Mouse (Mus musculus) right cerebral cortex, postnatal 25 days (tissue): ENCODE results near the gene Arid5a.

ENCODE experiments used
- DNase-seq: peaks from one replicate; pipeline ENCODE4 v3.0.0; 2022

Arid5a gene

DNA sequence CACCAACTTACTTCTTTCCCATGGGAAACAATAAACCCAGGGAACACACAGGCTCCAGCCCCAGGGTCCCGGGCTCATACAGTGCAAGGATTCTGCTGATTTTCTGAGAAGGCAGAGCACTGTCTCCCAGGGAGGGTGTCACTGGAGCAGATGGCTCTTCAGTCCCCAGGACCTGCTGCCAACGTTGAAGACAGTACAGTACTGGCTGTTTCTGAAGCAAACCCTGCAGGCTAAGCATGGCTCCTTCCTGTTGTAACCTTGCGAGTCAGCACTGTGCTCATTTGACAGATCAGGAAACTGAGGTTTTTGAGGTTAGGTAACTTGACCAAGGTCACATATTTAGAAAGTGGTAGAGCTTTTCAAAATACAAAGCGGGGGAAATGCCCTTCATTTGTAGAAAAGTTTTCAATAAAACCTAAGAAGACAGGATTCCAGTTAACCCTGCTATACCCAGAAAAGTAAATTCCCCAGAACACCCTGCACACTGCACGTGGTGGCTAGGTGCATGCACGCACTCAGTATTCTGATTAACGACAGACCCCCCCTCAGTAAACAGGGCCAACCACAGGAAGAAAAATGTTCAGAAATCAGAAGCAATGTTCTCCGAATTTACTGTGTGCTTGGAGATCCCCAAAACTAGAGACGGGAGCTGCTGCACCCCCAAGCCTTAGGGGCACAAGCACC, 10.9 kb upstream of the Arid5a start:
- DNase-seq: no peak

DNA sequence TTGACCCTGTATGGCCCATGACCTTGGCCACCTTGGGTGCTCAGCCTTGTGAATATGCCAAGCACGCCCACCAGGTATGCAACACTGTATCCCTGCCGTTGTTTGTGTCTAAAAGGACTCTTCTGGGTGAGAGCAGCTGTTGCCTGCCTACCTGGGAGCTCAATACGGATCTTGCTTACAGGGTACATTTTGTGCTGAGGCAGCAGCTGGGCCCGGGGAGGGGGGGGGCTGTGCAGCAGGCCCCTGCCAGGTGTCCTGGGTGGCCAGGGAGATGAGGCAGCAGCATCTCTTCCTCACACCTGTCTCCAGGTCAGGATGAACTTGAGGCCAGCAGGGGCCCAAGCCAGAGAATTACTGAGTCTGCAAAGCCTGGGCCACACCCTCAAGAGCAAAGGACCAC, 9.4 kb upstream of the Arid5a start:
- DNase-seq: no peak

DNA sequence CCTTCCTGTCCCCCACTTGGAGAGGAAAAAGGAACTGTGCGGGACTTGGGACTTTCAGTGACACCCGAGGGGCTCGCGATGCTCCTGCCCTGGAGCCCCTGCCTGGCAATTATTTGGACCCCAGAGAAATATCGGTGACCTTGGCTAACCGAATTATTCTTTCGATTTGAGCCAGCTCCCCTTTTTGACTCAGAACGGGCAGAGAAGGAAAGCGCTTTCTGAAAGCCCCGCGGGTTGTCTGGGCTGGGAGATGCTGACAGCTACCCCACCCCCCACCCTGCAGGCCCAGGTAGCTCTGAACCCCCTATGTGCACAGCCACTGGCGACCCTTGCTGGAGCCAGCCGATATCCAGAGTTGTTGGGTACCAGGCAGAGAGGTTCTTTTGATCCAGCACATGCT, 8.4 kb upstream of the Arid5a start:
- no peak for DNase-seq

DNA sequence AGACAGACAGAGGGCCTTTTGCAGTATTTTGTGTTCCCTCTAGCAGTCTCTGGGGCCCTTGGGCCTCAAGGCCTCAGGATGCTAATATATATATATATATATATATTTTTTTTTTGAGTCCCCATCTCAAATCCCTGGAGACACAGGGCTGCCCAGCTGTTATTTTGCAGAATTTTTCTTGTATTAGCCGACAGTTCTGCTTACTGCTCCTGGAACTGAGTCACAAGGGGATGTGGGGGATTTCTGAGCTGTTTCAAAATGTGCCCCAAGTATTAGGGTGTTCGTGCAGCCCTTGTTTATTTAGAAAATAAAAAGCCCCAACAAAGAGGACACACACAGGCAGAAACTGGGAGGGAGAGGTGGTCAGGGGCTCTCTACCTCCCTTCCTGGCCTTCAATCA, 7.9 kb upstream of the Arid5a start:
- DNase-seq: no peak

DNA sequence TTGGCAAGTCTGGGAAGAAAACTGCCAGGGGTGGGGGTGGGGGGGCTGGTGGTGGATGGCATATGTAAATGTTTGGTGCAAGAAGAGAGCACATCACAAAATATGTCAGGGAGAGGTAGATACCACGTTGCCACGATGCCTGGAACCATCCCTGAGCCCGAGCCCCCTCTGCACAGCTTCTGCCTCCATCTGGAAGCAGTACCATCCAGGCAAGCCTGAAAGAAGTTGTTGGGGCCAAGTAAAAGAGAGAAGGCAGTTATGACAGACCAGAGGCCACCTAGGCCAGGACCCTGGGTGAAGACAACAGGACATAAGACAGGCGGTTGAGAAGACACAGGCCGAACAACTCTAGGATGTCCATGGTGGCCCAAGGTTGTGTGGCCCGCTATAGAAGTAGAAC, 7.0 kb upstream of the Arid5a start:
- DNase-seq: no peak

DNA sequence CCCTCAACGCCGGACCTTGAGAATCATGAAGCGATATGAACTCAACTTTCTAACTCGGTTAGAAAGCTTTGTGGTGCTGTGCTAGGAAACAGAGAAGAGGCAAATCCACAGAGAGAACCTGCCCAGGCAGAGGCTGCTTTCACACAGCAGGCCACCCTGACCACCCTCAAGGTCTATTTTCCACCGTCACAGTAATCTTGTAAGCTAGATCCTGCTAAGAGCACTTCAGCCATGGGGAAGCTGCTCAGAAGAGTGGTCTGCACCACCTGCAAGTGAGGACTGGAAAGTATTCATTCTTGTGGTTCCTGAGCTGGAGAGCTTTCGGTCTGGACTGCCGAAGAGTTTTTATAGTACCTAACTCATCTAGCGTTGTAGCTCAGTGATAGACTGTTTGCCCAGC, 5.3 kb upstream of the Arid5a start:
- no peak for DNase-seq

DNA sequence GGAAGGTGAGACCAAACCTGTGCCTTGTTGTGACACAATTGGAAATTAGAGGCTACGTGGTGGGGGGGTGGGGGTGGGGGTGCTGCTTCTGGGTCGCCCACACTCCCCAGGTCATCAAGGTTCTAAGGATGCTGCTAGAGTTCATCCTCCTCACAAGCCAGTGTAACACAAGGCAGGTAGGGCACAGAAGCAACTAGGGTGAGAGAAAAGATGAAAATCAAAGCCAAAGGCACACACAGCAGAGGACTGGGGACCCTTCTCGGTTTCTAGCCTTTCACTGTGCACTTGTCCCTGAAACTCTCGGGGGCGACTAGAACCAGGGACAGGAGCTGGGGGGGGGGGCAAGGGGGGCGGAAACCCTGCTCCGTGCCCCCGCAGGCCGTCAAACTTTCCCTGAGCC, 4.6 kb upstream of the Arid5a start:
- DNase-seq: no peak

DNA sequence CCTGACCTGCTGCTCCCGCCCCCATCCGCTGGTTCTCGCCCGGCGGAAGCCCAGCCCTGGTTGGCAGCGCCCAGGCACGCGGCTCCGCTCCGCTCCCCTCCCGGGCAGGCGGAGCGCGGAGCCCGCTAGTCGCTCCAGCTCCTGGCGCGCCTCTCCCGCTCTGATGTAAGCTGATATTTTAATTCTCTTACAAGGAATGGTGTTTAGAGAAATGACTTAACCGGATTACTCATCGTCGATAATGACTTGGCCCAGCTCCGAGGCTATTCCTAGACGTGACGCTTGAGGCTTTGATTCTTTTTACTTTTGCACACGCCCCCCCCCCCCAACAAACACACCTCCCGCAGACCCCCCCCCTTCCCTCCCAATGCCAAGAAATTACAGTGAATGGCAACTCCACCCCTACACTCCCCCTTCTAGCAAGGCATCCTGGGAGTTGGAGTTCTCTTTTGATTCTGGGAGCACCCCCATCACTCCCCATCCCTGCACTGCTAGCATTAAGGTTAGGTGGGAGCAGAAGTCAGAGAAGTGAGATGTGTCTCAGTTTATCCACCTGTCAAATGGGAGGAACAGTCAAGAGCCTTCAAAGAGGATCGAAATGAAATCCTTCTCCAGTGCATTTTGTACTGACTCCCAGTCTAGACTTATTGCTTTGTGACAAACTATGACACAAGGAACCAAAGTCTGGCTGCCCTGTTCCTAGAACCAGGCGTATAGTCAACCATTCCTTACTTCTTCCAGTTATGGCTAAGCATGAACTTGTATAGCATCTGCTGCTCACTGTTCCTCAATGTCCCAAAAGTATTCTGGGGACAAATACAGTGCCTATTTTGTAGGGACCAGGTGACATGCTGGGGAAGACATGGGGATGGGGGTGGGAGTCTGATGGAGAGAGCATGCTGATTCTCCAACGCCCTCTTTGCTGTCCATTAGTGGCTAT, 3.9 kb upstream of the Arid5a start:
- peak; percentile 83 for DNase-seq

DNA sequence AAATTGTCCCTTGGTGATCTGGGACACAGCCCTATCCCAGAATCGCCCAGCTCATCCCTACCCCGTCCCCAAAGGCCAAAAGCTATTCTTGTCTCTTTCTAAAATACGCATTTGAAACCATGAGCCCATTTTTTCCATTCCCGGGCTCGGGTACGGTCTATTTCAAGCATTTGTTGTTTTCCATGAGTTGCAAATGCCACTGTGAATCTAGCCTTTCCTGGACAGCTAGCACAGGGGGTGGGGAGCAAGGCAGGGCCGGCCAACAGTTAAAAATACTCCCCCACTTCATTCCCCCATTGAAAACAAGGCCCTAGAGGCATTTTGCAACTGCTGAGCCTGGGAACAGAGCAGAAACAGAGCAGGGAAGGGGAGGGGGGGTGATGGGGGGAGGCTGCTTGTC, 2.8 kb upstream of the Arid5a start:
- DNase-seq: no peak

DNA sequence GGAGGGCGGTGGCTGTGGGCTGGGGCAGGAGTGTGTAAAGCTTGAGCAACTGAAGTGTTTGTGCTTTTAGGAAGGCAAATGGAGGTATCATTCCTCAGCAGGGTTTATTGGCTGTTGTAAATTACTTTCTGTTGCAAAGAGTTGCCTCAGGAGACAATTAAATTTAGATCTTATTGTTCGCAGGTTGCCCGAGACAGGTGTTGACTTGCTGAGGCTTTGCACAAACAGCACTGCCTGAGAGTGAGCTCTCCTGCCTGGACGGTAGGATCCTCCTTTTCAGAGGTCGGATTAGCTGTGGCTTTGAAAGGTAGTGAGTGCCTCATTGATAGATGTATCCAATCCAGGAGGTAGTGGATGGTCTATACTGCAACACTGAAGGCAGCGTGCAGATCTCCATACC, 1.4 kb upstream of the Arid5a start:
- DNase-seq: no peak

DNA sequence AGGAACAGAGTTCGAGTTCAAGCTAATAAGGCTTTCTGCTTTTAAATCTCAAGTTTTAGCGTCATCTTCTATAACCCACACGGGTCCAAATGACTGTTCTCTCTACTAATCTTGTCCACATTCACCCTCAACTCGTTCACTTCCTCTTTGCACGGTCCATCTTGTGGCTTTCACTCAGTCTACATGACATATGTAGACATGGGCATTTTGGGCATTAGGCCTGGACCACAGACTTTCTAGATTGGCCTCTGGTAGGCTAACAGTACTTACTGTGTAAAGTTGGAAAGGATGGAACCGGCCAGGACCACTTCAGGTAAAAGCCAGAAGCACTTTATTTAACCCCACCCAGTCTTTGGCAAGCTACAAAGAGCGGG, 425 bp upstream of the Arid5a start:
- DNase-seq: no peak

DNA sequence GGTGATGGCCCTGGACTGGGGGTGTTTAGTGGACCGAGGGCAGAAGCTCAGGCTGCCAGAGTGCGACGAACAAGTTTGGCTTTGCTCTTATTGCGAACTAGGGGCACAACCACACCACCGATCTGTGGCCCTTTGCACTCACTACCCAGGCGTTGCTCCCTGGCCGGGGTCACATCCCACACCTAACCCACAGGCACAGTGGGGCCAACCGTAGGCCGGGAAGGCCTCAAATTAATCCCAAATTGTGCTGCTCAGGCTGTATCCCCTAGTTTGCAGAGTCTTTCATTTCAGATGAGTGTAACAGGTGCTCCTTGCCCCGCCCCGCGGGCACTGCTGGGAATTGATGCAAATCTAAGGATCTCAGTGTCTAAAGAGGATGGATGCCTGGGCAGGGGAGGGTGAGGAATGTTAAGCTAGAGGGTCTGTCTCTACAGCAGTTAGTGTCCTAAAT, 943 bp downstream of the Arid5a start:
- no peak for DNase-seq

DNA sequence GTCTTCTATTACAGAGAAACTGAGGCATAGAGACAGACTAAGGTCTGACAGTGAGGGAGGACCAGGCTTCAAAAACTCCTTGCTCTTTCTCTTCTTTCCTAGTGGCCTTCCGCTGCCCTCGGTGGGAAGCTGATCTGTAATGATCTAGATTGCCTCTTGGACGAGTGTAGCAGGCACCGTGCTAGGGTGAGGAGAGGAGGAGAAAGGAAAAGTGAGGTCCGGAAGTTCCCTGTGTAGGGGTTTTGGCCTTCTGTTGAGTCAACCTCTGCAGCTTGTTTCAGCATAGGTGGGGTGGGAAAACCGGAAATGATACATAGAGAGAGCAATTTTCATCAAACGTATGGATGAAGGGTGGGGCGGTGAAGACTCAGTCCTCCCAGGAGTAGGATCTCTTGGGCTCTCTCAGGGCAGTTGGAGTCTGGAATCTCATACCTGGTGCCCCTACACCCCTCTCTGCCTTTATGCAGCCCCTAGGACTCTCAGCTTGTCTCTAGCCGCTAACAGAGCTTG, 1.5 kb downstream of the Arid5a start:
- no peak for DNase-seq

DNA sequence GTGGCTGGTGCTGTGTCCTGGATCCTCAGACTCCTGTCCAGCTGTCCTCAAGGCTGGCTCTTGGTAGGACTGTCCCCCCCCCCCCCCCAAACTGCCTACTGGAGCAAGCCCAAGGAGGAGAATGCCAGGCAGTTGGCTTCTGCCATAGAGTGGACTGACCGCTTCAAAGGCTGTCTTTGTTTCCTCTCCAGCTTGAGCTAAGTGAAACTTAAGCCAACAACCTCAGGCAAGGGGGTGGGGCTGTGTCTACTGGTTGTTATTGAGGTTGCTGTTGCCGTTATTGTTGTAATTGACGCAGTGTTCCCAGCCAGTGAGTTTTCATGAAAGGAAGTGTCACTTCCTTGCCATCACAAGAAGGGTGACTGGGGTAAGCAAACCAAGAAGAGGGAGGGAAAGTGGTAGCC, 2.0 kb downstream of the Arid5a start:
- DNase-seq: no peak

DNA sequence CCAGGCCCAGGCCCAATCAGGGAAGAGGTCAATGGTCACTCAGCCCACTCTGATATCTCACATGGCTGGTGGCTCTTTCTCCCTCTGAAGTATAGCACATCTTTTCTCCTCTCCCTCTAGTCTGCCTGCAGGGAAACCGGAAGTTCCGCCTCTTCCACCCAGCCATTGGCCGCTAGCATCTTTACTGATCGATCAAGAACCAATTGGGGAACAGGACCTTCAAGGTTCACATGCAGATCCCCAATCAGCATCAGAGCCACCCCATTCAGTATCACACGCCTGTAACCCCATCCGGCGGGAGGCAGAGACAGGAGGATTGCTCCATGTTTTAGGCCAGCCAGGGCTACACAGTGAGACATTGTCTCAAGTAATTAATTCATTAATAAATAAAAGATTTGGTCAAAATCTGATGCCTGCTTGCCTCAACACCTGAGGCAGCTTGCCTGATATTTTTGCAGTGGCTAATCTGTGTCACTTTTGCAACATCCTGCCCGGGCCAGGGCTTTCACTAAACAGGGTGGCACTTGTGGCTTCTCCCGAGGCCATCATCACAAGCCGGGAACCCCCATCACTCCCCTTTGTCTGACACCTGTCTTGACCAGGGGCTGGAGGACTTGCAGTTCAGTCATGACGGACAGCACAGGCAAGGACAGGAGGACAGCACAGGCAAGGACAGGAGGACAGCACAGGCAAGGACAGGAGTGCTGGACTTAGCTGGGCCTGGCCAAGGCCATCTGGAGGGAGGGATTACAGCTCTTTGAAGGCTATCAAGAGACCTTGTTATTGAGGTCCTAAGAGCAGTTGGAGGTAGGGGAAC, 7.6 kb downstream of the Arid5a start:
- DNase-seq: no peak

DNA sequence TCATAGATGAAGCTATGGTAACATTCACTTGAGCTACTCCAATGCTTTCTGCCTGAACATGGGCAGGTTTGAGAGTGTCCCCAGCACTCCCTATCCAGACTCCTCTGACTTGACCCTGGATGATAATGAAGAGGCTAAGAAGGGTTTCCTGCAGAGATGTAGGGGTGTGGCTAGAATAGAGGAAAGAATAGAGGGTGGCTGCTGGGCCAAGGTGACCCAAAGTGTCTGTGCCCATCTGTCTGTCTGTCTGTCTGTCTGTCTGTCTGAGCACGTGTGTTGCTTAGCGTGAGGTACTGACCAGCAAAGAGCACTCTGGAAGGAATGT, 8.2 kb downstream of the Arid5a start:
- DNase-seq: no peak

DNA sequence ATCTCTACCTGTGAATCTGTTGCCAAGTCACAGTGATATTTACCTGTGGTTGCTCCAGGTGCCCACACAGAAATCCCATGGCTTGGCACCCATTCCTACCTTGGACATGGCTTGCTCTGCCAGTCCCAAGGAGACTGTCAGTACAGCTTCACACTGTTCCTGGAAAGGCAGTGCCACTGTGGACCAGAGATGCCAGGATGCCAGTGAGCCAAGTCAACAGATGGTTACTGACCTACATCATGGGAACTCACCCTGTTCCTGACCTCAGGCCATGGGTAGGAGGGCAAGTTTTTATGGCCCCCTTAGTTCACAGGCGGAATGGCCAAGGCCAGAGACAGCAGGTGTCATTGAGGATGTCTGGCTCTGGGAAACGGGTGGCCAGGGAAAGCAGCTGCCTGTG, 13.6 kb downstream of the Arid5a start:
- DNase-seq: no peak

DNA sequence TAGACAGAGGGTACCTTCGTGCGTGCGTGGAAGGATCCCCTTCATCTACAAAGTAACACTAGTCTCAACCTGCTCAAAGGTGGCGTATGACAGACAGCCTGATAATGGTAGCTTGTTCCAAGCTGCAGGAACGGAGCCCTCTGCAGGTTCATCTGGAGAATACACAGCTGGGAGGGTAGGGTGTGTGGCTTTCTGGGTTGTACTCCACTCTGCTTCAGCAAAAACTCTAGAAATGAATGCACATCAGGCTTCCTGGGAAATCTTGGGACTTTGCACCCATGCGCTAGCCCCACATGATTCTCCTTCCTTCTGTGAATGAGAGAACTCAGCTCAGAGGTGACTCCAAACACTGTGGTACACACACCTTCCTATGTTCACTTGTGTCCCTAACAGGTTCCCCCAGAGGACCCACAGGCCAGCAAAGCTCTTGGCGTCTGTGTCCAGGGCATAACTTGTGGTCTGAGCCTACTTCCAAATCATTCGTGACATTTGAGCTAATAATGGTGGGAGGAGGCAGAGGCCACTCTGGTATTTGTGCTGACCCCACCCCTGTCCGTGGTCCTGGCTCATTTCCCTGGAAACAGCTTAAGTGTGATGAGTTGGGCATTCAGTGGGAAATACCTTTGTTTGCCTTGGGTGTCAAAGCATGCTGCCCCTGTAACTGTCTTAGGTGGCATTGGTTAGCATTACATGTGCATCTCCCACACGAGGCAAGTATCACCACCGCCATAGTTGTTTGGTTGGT, 14.5 kb downstream of the Arid5a start:
- no peak for DNase-seq

DNA sequence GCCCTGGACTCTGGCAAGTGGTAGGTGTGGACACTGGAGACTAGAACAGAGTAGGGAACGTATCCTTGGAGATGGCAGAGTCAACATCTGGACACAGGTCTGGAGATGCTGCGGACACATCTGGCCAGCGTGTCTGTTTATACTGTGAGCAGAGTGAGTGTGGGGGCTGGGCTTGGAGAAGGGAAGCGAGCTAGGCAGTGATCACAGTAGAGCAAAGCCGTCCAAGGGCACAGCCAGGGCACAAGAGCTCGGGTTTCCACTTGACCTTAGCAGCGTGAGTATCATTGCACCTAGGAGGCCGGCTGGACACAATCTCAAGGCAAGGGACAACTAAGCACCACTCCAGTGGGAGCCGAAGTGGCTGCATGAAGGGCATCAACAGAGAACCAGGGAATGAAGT, 15.5 kb downstream of the Arid5a start:
- DNase-seq: no peak

DNA sequence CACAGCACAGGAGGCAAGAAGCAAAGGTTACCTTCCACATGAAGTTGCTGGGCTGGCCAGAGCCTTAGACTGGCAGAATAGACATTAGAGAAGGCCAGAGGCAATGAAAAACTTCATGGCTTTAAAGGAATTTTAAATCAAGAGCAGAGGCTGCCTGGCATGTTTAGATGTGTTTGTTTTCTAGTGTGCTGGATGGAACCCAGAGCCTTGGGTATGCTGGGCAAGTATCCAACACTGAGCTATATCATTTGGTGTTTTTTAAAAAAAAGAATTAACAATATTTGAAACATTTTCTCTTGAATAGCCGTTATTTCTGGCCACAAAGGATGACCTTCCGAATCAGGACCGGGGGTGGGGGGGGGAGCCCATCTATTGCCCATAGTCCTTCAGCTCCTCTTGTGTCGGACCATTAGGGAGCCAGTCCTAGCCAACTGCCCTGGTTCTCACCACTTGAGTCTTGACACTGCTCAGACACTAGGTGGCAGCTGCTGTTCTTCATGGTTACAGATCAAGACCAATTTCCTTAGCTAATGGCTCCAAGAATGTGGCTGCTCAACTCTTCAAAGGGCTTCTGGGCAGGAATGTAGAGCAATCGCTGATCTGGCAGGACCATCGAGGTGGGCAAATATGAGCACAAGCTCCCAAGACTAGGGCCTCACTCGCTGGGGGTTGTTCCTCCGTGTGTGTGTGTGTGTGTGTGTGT, 16.4 kb downstream of the Arid5a start:
- DNase-seq: no peak

DNA sequence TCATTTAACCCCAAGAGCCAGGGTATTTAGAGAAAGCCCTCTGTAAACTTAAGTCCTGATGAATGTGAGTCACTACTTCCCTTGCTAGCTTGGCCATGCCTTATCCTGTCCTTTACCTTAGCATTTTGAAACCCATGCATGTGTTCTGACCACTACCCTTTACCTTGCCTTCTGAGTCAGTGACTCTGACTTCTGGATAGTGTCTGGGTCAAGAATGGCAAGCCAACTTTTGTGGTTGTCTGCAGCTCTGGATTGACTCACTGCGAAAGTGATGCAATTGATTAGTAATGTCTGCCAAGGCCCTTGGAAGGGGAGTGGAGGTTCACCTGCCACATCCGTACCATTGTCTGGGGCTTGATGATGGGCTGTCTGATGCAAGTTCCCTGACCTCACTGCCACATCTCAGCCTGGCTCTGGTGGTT, 18.4 kb downstream of the Arid5a start:
- no peak for DNase-seq

DNA sequence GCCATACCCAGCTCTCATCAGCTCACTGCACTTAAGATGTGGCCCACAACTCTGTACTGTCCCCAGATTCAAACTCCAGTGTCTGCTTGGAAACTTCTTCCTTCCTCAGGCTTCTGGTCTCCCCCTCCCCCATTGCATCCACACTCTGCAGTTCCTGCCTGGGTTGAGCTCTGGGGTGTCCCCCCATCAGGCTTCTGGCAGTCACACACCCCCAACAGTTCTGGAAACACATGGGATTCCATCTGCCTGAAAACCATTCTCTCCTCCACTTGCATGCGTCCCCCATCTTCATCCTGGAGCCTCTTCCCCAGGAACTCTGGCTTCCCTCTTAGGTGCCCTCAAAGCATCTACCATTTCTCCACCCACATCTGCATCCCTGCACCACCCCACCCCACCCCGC, 19.3 kb downstream of the Arid5a start:
- no peak for DNase-seq
